Mouse (Mus musculus): ENCODE results near the gene Neo1. TPM values are rescaled to one million over a fixed set of nuclear protein-coding genes. Genes with fewer than 3 reads are reported as not detected.

Neo1 gene
- total RNA-seq, 2 experiments from 2014 or later = 78.9 to 80.1 TPM

- intact Hi-C loops (cut with DNase I) = no loop called here
- no peak for DNase-seq (ENCODE audit: extremely low spot score in 1 of 2, low spot score in 2 of 2)
- Histone ChIP-seq H3K27ac (no peak overlapping the region), H3K4me3 (no peak overlapping the region)
- no peak for TF ChIP-seq CTCF (IDR thresholded peaks at IDR 0.05)
Measured at GRCm38 (mm10) chr9:58844597-58844996, 191.6 kb downstream of the Neo1 start.

GRCm38 (mm10) chr9:58841655-58842054, 194.6 kb downstream of the Neo1 start:
- DNase-seq (ENCODE audit: extremely low spot score in 1 of 2, low spot score in 2 of 2) = no peak
- intact Hi-C loops (cut with DNase I) = no loop called here
- no peak for TF ChIP-seq CTCF (IDR thresholded peaks at IDR 0.05)
- H3K27ac ChIP-seq = no peak overlapping the region
- H3K4me3 ChIP-seq = no peak overlapping the region

GRCm38 (mm10) chr9:58838504-58838903, 197.7 kb downstream of the Neo1 start:
- intact Hi-C loops (cut with DNase I) = no loop called here
- Histone ChIP-seq H3K4me3 (no peak overlapping the region), H3K27ac (no peak overlapping the region)
- no peak for TF ChIP-seq CTCF (IDR thresholded peaks at IDR 0.05)
- DNase-seq (ENCODE audit: extremely low spot score in 1 of 2, low spot score in 2 of 2) = no peak

DNA sequence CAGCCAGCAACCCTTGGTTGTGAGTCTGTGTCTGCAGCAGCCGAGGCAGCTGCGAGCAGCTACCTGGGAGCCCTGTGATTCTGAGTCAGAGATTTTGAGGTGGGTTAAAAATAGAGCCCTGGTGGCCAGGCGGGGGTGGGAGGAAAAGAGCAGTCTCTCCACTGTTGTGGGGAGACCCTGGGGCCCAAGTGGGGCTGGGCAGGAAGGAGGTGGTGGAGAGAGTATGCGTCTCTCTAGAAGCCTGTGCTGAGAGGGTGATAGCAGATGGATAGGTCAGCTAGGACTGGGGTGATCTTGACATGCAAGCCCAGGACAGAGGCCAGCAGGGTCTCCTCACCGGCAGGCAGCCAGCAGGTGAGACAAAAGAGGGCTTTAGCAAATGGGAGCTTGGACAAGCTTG, 199.1 kb downstream of the Neo1 start:
- intact Hi-C loops (cut with DNase I) = no loop called here
- TF ChIP-seq CTCF (IDR thresholded peaks at IDR 0.05) = no peak
- no peak for DNase-seq (ENCODE audit: extremely low spot score in 1 of 2, low spot score in 2 of 2)
- Histone ChIP-seq H3K4me3 (no peak overlapping the region), H3K27ac (no peak overlapping the region)

GRCm38 (mm10) chr9:58832939-58833338, 203.3 kb downstream of the Neo1 start:
- H3K4me3 ChIP-seq = no peak overlapping the region
- TF ChIP-seq CTCF (IDR thresholded peaks at IDR 0.05) = no peak
- intact Hi-C loops (cut with DNase I) = no loop called here
- DNase-seq (ENCODE audit: extremely low spot score in 1 of 2, low spot score in 2 of 2) = no peak
- no peak overlapping the region for H3K27ac ChIP-seq

- intact Hi-C loops (cut with DNase I) = no loop called here
- H3K27ac ChIP-seq = no peak overlapping the region
- no peak overlapping the region for H3K4me3 ChIP-seq
- no peak for DNase-seq (ENCODE audit: extremely low spot score in 1 of 2, low spot score in 2 of 2)
- no peak for TF ChIP-seq CTCF (IDR thresholded peaks at IDR 0.05)
Measured at GRCm38 (mm10) chr9:58829627-58830026, 206.6 kb downstream of the Neo1 start.

Other genes with a start within 250 kb of the Neo1 start
- 1 to 10 TPM; 6.6 to 7.8 TPM for gene Hcn4, start 213.0 kb downstream of the Neo1 start, total RNA-seq (2021)